Mouse (Mus musculus): ENCODE results near the gene Wfdc6b. TPM values are rescaled to one million over a fixed set of nuclear protein-coding genes. Genes with fewer than 3 reads are reported as not detected.

The Wfdc6b gene
- not detected for polyA plus RNA-seq (2017; shearing (Covaris generic))

GRCm38 (mm10) chr2:164613471-164613870 is at the start of gene Wfdc6b, which contains the start of gene Wfdc8:
Wfdc6b (plus strand) TSS chr2:164613522.
Wfdc8 (minus strand) TSS chr2:164613626.

GRCm38 (mm10) chr2:164573359-164573758 is 40.0 kb upstream of the Wfdc6b start, which contains the start of gene Spint3:
Spint3 (minus strand) TSS chr2:164573459.

GRCm38 (mm10) chr2:164585025-164585725 is 28.1 kb upstream of the Wfdc6b start, which contains the start of gene Wfdc6a:
Wfdc6a (minus strand) TSS chr2:164585447.

GRCm38 (mm10) chr2:164593494-164593893 is 19.8 kb upstream of the Wfdc6b start, which contains the start of gene Eppin:
Eppin (minus strand) TSS chr2:164593594.

GRCm38 (mm10) chr2:164638696-164639095 is 25.4 kb downstream of the Wfdc6b start, which contains the start of gene Wfdc16:
Wfdc16 (minus strand) TSS chr2:164638796.

GRCm38 (mm10) chr2:164655858-164656257 is 42.5 kb downstream of the Wfdc6b start, which contains the start of gene Wfdc10:
Wfdc10 (plus strand) TSS chr2:164656046.

GRCm38 (mm10) chr2:164656483-164656882 is 43.2 kb downstream of the Wfdc6b start, which contains the start of gene Wfdc9:
Wfdc9 (minus strand) TSS chr2:164656583.

Other genes starting within 250 kb of the Wfdc6b start
- 5.0 TPM for gene Slpi, start 224.4 kb upstream of the Wfdc6b start, polyA plus RNA-seq (2017; shearing (Covaris generic))
- gene Rbpjl, start 210.4 kb upstream of the Wfdc6b start, polyA plus RNA-seq (2017; shearing (Covaris generic)): not detected
- not detected for gene Matn4, start 208.4 kb upstream of the Wfdc6b start, polyA plus RNA-seq (2017; shearing (Covaris generic))
- gene Sdc4, start 169.6 kb upstream of the Wfdc6b start, polyA plus RNA-seq (2017; shearing (Covaris generic)): 36.4 TPM
- gene Sys1, start 156.6 kb upstream of the Wfdc6b start, polyA plus RNA-seq (2017; shearing (Covaris generic)): 23.4 TPM
- gene Gm20458, start 152.6 kb upstream of the Wfdc6b start, polyA plus RNA-seq (2017; shearing (Covaris generic)): 2.2 TPM
- 0.31 TPM for gene Trp53tg5, start 139.8 kb upstream of the Wfdc6b start, polyA plus RNA-seq (2017; shearing (Covaris generic))
- 5.9 TPM for gene Dbndd2, start 127.4 kb upstream of the Wfdc6b start, polyA plus RNA-seq (2017; shearing (Covaris generic))
- 37.1 TPM for gene Pigt, start 116.0 kb upstream of the Wfdc6b start, polyA plus RNA-seq (2017; shearing (Covaris generic))
- 5.5 TPM for gene Wfdc2, start 51.1 kb upstream of the Wfdc6b start, polyA plus RNA-seq (2017; shearing (Covaris generic))
- gene Spint3, start 40.1 kb upstream of the Wfdc6b start, polyA plus RNA-seq (2017; shearing (Covaris generic)): not detected
- not detected for gene Wfdc6a, start 28.1 kb upstream of the Wfdc6b start, polyA plus RNA-seq (2017; shearing (Covaris generic))
- gene Eppin, start 19.9 kb upstream of the Wfdc6b start, polyA plus RNA-seq (2017; shearing (Covaris generic)): not detected
- gene Wfdc8, start 104 bp downstream of the Wfdc6b start, polyA plus RNA-seq (2017; shearing (Covaris generic)): not detected
- gene Wfdc16, start 25.3 kb downstream of the Wfdc6b start, polyA plus RNA-seq (2017; shearing (Covaris generic)): not detected
- gene Wfdc10, start 42.5 kb downstream of the Wfdc6b start, polyA plus RNA-seq (2017; shearing (Covaris generic)): not detected
- gene Wfdc9, start 43.1 kb downstream of the Wfdc6b start, polyA plus RNA-seq (2017; shearing (Covaris generic)): not detected
- gene Wfdc11, start 60.6 kb downstream of the Wfdc6b start, polyA plus RNA-seq (2017; shearing (Covaris generic)): not detected
- not detected for gene Wfdc13, start 71.6 kb downstream of the Wfdc6b start, polyA plus RNA-seq (2017; shearing (Covaris generic))
- gene Spint4, start 85.0 kb downstream of the Wfdc6b start, polyA plus RNA-seq (2017; shearing (Covaris generic)): not detected
- not detected for gene Spint5, start 101.8 kb downstream of the Wfdc6b start, polyA plus RNA-seq (2017; shearing (Covaris generic))
- not detected for gene Wfdc3, start 132.4 kb downstream of the Wfdc6b start, polyA plus RNA-seq (2017; shearing (Covaris generic))
- gene Dnttip1, start 132.5 kb downstream of the Wfdc6b start, polyA plus RNA-seq (2017; shearing (Covaris generic)): 13.0 TPM
- 18.4 TPM for gene Ube2c, start 156.4 kb downstream of the Wfdc6b start, polyA plus RNA-seq (2017; shearing (Covaris generic))
- not detected for gene Tnnc2, start 166.4 kb downstream of the Wfdc6b start, polyA plus RNA-seq (2017; shearing (Covaris generic))
- 8.1 TPM for gene Snx21, start 172.3 kb downstream of the Wfdc6b start, polyA plus RNA-seq (2017; shearing (Covaris generic))
- gene Acot8, start 191.4 kb downstream of the Wfdc6b start, polyA plus RNA-seq (2017; shearing (Covaris generic)): 42.7 TPM
- 9.2 TPM for gene Zswim3, start 191.6 kb downstream of the Wfdc6b start, polyA plus RNA-seq (2017; shearing (Covaris generic))
- gene Zswim1, start 209.2 kb downstream of the Wfdc6b start, polyA plus RNA-seq (2017; shearing (Covaris generic)): 26.5 TPM
- 0.60 TPM for gene Spata25, start 215.0 kb downstream of the Wfdc6b start, polyA plus RNA-seq (2017; shearing (Covaris generic))
- 202 TPM for gene Ctsa, start 219.4 kb downstream of the Wfdc6b start, polyA plus RNA-seq (2017; shearing (Covaris generic))
- 1.9 TPM for gene Neurl2, start 219.9 kb downstream of the Wfdc6b start, polyA plus RNA-seq (2017; shearing (Covaris generic))
- gene Pltp, start 244.2 kb downstream of the Wfdc6b start, polyA plus RNA-seq (2017; shearing (Covaris generic)): 0.87 TPM